Mouse (Mus musculus) embryonic stem cell, embryonic (primary cell): ENCODE results near the gene Asf1a.

Experiments used
- CTCF ChIA-PET, 4 experiments: fragments of 300-600 bp in 2 of 4; fragments of 350-600 bp in 2 of 4; sonication (Branson Sonifier 250); formaldehyde crosslinking; loops; one replicate each; lab custom pipeline; 2022; ENCODE audit warnings: inconsistent platforms in 2 of 4; lab: Charles Lee
- POLR2A ChIA-PET, 4 experiments: fragments of 300-600 bp in 2 of 4; fragments of 350-600 bp in 2 of 4; sonication (Branson Sonifier 250); formaldehyde crosslinking; loops; one replicate each; lab custom pipeline; 2022; ENCODE audit warnings: antibody characterized with exemption in 4 of 4, inconsistent platforms in 1 of 4; lab: Charles Lee

Asf1a gene

DNA sequence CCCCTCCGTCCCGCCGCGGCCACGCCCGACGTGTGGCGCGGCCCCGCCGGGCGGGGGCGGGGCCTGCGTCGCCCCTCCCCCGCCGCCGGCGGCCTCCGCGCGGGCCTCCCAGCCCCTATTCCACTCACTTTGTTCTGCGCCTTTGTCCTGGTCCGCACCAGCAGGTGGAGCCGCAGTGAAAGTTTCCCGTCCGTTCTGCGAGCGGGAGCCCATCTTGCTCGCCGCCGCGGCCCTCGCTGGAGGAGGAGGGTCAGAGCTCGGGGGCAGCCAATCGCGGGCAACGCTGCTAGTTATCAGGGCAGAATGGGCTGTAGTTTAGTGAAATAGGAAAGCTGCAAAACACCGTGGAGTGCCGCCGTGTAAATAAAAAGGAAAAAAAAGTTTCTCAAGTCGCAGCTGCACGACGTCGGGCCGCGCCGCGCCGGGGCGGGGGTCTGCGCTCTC, at the start of gene Asf1a:
Asf1a (plus strand) TSS at position 81 of the 444 bp plus-strand sequence.
- CTCF ChIA-PET, result interaction anchor here in 1 of 4 experiments (0.6 to 0.8 kb wide), 2 partner anchors 16 to 1329 kb away, joined by 3 read pairs; no protein-coding TSS in a partner anchor
- POLR2A ChIA-PET, result interaction anchor here (0.6 to 4.7 kb wide), 21 partner anchors 9 to 202 kb away, joined by 3 to 53 read pairs (median 3); partner anchors contain the start of genes Mcm9 (in 4 of the 4) and Fam184a (in 1 of the 4)

DNA sequence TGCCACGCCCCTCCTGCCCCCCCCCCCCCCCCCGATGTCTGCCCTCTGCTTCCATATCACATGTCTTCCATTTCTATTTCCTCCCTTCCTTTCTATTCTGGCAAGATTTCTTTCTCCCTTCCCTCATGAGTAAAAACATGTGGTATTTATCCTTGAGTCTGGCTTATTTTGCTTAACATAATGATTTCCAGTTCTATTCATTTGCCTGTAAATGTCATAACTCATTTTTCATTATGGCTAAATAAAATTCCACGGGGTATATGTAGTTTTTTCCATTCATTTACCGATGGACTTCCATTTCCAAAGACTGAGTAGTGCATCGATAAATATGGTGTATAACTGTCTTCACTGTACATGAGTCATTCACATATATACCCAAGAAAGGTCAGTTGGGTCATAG, 34.6 kb upstream of the Asf1a start:
- ChIA-PET POLR2A (interaction anchor here in 1 of 4 experiments (0.7 kb wide), 1 partner anchor 46 kb away, joined by 6 read pairs; no protein-coding TSS in a partner anchor), CTCF (no interaction called here)

DNA sequence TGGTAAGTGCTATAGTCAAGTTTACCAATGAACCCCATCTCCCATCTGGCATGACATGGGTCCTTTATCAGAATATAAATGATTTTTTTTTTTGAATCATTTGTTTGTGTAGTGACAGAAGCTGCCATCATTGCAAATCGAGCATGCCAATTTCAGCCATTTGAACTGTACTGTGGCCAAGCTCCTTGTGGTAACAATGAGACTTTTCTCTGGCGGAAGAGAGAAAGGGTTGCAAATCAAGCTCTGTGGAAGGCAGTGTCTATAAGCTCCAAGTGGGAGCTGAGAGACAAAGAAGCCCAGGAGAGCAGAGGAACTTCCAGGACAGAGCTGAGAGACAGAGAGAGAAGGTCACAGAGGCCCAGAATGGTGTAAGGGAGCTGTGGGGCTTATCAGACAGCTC, 31.0 kb upstream of the Asf1a start:
- CTCF ChIA-PET, result no interaction called here
- POLR2A ChIA-PET, result interaction anchor here in 2 of 4 experiments (0.9 to 4.3 kb wide), 3 partner anchors 14 to 15 kb away, joined by 3 to 30 read pairs (median 5); no protein-coding TSS in a partner anchor

DNA sequence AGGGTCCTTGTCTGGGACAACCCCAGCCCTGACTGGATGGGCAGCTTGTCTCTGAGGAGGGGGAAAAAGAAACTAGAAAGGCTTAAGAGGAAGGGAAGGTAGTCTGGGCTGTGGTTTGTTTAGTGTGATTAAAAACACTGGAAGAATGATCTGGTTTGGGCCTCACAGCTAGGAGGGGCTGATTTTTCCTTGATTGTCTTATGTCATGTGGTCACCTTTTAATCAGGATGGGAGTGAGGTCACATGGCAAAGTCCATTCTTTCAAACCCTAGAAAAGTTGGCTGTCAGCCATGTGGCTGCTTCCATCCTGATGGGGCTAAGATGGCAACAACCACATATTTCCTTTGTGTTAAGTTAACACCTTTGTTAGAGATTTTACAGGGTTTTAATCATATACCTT, 28.0 kb upstream of the Asf1a start:
- CTCF ChIA-PET, result interaction anchor here in 1 of 4 experiments (0.5 kb wide), 1 partner anchor 60 kb away, joined by 3 read pairs; no protein-coding TSS in a partner anchor
- POLR2A ChIA-PET, result interaction anchor here in 2 of 4 experiments (0.6 to 4.3 kb wide), 4 partner anchors 11 to 61 kb away, joined by 3 to 30 read pairs (median 12); partner anchors contain the start of gene Mcm9 (in 1 of the 2)

DNA sequence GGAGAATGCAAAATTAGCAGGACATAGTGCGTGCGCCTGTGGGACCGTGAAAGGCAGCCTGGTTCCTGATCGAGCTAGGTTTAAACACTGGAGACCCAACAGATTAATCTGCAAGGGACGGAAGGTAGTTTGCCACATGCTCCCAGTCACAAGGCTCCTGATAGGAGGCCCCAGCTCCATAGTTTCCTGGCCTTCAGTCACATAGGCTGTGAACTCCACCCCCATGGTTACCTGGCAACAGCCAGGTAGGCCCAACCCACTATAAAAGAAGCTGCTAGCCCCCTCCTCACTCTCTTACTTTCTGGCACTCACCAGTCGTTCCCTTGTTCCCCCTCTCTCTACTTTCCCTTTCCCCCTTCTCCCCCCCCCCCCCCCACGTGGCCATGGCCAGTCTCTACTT, 16.4 kb upstream of the Asf1a start:
- ChIA-PET POLR2A (interaction anchor here (0.6 to 3.5 kb wide), 52 partner anchors 9 to 1288 kb away, joined by 3 to 38 read pairs (median 5); partner anchors contain the start of genes Mcm9 (in 4 of the 4), Asf1a (in 2 of the 4), Cep85l (in 2 of the 4) and Fam184a (in 1 of the 4)), CTCF (no interaction called here)

DNA sequence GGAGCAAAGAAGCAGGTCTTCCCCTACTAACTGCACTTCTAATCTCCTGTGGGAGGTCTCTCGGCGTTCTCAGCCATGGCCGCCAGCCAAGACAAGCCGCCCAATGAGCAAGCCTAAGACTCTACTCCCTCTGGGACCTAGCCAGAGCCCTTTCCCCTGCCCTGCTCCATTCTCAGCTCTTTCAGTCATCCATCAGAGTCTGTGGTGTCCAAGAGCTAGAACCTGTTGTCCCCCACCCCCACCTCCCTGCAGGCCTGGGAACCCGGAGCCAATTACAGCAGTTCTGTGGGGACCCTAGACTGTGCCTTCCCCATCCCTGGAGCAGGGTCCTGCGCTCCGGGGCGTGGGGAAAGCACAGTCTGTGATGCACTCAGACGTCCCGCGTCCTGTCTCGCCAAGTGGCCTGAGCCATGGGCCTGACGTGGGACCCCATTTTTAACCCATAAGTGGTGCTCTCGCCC, 15.9 kb upstream of the Asf1a start:
- ChIA-PET CTCF (interaction anchor here in 1 of 4 experiments (1.0 kb wide), 1 partner anchor 16 kb away, joined by 3 read pairs; no protein-coding TSS in a partner anchor), POLR2A (interaction anchor here (1.0 to 3.5 kb wide), 36 partner anchors 8 to 201 kb away, joined by 3 to 38 read pairs (median 7); partner anchors contain the start of genes Mcm9 (in 4 of the 4), Cep85l (in 3 of the 4) and Asf1a (in 2 of the 4))

DNA sequence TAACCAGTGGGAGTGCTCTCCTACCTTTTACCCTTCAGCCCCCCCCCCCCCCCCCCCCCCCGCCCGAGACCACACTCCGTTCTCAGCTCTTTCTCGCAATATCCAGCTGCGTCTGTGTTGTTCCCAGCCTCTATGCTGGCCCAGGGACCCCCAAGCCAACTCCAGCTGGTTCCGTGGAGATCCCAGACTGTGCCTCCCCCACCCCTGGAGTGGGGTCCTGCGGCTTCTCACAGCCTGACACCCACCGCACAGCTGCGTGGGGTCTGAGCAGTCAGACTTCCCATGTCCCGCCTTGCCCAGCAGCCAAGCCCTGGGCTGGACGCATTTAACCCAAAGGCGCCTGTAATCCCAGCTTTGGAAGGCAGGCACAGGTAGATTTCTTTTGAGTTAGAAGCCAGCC, 15.5 kb upstream of the Asf1a start:
- POLR2A ChIA-PET, result interaction anchor here in 3 of 4 experiments (0.6 to 3.5 kb wide), 27 partner anchors 8 to 202 kb away, joined by 3 to 38 read pairs (median 7); partner anchors contain the start of genes Asf1a (in 2 of the 3), Cep85l (in 2 of the 3) and Mcm9 (in 2 of the 3)
- CTCF ChIA-PET, result interaction anchor here in 1 of 4 experiments (1.0 kb wide), 1 partner anchor 16 kb away, joined by 3 read pairs; no protein-coding TSS in a partner anchor

DNA sequence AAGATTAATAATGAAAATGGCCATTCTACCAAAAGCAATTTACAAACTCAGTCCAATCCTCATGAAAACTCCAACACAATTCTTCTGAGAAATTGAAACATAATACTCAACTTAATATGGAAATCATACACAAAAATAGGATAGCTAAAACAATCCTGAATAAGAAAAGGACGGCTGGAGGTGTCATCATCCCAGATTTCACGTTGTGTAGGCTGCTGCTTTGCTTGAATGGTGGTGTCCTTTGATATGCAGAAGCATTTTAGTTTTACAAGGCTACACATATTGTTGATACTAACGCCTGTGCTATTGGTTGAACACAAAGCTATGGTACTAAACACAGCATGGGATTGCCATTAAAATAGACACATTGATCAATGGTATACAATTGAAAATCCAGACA, 10.8 kb upstream of the Asf1a start:
- ChIA-PET POLR2A (interaction anchor here in 2 of 4 experiments (1.3 to 1.7 kb wide), 2 partner anchors 43 to 44 kb away, joined by 3 to 5 read pairs; partner anchors contain the start of gene Mcm9 (in 1 of the 2)), CTCF (interaction anchor here in 1 of 4 experiments (0.7 kb wide), 1 partner anchor 43 kb away, joined by 4 read pairs; no protein-coding TSS in a partner anchor)

DNA sequence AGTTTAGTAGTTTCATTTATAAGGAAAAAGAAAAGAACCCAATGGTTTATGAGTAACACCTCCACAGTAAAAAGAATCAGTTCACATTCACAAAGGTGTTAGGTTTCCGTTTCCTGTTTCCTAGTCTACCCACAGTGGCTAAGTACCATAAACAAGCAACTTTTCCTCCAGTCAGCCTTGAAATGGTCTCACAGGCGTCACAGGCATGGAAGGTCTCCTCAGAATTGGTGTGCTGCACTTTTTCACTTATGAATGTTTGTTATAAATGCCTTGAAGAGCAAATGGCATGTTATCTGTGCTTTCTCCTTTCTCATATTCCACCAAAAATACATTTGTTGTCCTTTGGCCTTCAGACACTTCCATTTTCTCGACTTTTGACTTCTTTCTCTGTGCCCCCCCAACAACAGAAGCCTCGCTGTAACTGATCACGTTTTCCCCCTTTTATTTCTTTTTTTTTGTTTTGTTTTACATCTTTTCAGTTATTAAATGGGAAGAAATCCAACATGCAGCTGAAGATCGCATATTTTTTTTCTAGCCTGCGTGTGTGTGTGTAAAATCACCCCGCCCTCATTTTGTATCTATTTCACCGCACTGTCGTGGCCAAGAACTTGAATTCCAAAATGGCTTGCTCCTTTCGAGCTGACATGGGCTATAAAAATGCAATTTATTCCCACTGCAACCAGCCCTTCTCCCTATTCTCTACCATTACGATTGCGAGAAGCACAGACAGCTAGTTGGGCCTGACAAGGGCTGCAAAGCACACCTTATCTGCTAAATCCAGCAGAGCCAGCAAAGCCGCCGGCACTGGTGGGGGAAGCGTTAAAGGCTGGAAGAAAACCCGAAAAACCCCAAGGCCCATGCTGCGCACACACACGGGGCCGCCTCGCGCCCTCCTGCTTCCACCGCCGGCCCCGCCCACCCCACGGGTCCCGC, 547 bp upstream of the Asf1a start:
- CTCF ChIA-PET, result no interaction called here

DNA sequence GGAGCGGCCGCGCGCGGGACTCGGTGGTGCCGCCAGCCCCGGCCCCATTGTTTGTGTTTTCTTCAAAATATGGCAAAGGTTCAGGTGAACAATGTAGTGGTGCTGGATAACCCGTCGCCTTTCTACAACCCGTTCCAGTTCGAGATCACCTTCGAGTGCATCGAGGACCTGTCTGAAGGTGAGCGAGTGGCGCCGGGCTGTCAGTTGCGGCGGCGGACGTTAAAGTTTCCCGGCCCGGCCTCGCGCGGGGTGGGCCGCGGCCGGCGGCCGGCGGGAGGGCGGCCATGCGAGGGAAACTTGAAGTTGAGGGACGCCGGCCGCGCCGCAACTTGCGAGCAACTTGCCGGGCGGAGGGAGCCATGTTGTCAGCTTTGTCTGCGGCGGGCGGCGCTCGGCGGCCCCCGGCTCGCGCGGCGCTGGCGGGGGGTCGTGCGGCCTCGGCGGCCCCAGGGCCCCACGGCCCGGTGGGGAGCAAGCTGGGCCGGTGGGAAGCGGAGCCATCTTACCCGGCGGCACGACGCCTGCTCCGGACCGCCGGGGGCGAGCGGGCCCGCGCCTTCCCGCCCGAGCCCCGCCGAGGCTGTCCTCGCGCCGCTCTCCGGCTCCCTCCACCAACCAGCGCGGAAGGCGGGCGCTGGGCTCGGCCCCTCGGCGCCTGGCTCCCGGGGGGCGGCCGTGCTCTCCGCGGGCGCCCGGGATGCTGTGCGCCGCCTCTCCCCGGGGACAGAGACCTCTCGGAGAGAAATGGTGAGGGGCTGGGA, 744 bp downstream of the Asf1a start:
- ChIA-PET CTCF (interaction anchor here in 1 of 4 experiments (0.6 to 0.8 kb wide), 2 partner anchors 16 to 1329 kb away, joined by 3 read pairs; no protein-coding TSS in a partner anchor), POLR2A (interaction anchor here (0.6 to 4.7 kb wide), 22 partner anchors 9 to 203 kb away, joined by 3 to 53 read pairs (median 3); partner anchors contain the start of genes Mcm9 (in 4 of the 4) and Fam184a (in 2 of the 4))

More for the DNA sequence above, 547 bp upstream of the Asf1a start:
- POLR2A ChIA-PET, result interaction anchor here (0.6 to 4.7 kb wide), 16 partner anchors 9 to 1417 kb away, joined by 3 to 53 read pairs (median 5); partner anchors contain the start of genes Mcm9 (in 4 of the 4) and Fam184a (in 1 of the 4)

DNA sequence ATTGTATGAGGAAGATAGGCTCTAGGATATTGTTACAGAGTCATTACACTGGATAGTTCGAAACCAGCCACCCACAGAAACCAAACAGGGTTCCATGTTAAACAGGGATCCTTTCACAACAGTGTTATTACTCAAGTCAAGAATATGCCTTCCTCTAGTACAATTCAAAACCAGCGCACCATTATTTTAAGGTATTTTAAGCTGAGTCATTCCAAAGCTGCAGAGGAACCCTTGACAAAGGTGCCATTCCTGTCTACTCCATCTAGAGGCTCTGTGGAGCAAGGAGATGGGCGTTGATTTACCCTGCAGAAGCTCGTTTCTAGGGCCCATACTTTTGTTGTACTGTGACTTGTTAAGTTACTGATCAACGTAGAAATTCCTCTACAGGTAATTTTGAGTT, 2.3 kb downstream of the Asf1a start:
- CTCF ChIA-PET, result interaction anchor here in 1 of 4 experiments (0.7 to 0.9 kb wide), 2 partner anchors 12 to 31 kb away, joined by 3 read pairs; partner anchors contain the start of gene Mcm9
- POLR2A ChIA-PET, result interaction anchor here in 3 of 4 experiments (0.7 to 4.7 kb wide), 16 partner anchors 9 to 73 kb away, joined by 3 to 53 read pairs (median 4); partner anchors contain the start of gene Mcm9 (in 3 of the 3)

DNA sequence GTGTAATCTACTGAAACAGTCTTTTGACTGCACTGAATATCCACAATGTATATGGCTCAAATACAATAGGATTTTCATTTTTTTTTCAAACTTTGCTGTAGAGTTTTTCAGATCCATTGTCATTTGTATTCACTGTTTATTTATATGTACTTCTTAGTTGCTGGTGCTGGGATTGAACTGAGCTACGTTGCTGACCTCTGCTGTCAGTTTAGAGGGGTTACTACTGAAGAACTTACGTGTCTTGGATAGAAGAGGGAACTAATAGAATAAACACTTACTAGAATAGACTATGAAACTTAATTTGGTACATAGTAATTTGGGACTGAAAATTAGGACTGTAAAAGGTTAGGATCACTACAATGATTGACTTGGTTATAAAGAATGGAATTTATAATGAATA, 8.8 kb downstream of the Asf1a start:
- POLR2A ChIA-PET, result interaction anchor here in 3 of 4 experiments (0.6 to 5.6 kb wide), 6 partner anchors 9 to 25 kb away, joined by 3 to 56 read pairs (median 6); partner anchors contain the start of gene Mcm9 (in 2 of the 3)
- CTCF ChIA-PET, result no interaction called here

DNA sequence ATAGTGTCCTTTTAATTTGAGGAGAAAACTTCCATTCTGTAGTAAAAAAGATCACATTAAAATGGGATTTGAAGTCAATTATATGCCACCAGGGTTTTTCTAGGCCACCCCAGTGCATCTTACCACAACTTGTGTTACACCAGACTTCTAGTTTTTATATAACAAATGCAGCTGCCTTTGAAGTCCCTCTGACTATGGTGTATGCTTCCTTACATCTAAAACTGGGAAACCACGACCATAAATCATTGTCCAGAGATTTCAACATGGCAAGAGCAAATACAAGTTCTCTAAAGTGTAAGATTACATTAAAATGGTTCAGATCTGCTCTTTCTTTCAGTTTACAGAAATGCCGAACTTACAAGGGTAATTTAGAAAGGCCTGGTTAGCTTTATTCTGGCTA, 11.7 kb downstream of the Asf1a start:
- CTCF ChIA-PET, result no interaction called here
- POLR2A ChIA-PET, result interaction anchor here in 3 of 4 experiments (1.0 to 1.4 kb wide), 4 partner anchors 9 to 32 kb away, joined by 3 to 12 read pairs (median 4); partner anchors contain the start of gene Mcm9 (in 1 of the 3)

DNA sequence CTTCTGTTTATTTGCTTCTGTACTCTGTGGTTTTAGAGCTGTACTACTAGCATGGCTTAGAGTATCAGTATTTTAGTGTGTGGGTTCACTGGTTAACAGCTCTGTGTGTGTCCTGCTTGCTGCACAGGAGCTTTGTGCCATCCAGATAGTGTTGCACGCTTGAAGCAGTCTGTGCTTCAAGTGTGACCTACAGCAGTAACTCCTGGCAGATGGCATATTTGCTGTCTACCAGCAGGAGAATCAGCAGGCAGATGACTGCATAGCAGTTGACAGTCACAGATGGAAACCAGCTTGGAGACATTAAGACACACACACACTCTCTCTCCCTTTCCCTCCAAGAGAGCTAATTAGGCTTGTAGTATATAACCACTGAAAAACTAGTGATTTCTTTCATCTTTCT, 15.6 kb downstream of the Asf1a start:
- ChIA-PET POLR2A (interaction anchor here in 3 of 4 experiments (0.6 to 7.0 kb wide), 8 partner anchors 9 to 82 kb away, joined by 3 to 56 read pairs (median 6); partner anchors contain the start of genes Asf1a (in 2 of the 3) and Mcm9 (in 1 of the 3)), CTCF (no interaction called here)

DNA sequence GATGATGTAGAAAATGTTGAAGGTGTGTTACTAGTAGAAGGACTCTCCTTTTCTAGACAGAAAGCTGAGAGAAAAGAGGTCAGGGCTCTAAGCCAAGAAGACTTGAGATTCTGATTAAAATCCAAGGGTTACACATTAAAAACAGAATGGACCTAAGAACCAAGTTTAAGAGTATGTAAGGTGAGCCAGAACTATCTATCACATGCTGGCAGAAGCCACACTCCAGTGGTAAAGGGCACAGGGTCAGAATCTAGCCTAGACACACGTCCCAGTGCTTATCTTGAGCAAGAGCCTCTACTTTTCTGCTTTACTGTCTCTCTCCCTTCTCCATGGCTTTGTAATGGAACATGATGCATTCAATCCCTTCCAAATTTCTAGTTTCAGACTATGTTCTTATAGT, 17.4 kb downstream of the Asf1a start:
- CTCF ChIA-PET, result interaction anchor here in 1 of 4 experiments (0.5 kb wide), 1 partner anchor 14 kb away, joined by 6 read pairs; no protein-coding TSS in a partner anchor
- POLR2A ChIA-PET, result interaction anchor here in 2 of 4 experiments (1.2 to 7.0 kb wide), 7 partner anchors 10 to 17 kb away, joined by 3 to 56 read pairs (median 5); partner anchors contain the start of genes Asf1a (in 1 of the 2) and Mcm9 (in 1 of the 2)

DNA sequence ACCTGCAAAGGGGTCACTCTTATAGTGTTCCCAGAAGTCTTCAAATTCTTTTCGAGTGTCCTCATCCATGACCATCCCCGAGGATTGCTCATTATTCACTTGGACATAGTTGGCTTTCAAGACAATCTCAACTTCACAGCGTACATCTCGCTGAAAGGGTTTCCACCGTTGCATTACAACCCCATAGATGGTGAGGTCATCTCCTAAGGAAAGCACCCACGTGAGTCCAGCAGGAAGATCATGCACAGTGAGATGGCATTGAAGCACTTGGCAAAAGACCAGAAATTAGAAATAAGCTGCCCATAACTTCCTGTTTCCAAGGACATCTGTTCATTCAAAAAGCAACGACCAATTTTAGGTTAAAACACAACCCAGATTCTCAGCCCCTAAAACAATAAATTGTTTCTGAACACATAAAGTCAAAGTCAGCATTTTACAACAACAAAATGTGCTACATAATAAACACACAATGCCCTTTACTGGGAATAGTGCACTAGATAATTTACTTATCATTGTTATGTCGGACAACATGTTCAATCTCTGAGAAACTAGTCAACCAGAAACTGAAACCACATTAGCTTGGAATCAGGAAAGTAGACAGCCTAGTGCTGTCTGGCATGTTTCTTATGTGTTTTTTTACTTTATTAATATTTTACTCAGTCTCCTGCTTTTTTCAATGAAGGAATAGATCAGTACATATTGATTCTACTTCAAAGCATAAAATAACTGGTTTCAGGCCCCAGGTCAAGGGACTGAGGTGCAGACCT, 19.5 kb downstream of the Asf1a start:
- POLR2A ChIA-PET, result interaction anchor here (0.8 to 7.0 kb wide), 8 partner anchors 11 to 36 kb away, joined by 3 to 56 read pairs (median 4); partner anchors contain the start of gene Mcm9 (in 3 of the 4)
- CTCF ChIA-PET, result interaction anchor here in 1 of 4 experiments (0.7 kb wide), 1 partner anchor 13 kb away, joined by 3 read pairs; no protein-coding TSS in a partner anchor
